Mouse (Mus musculus) forebrain, embryonic 13.5 days (tissue): ENCODE results near the gene Dnajc16. TPM values are rescaled to one million over a fixed set of nuclear protein-coding genes. Genes with fewer than 3 reads are reported as not detected.
A peak's percentile ranks its signal among the peaks of the same experiment; 100 is the strongest.

Source experiments
- ATAC-seq: fragments of 200-750 bp; cut with Nextera tagmentation; 2 replicates; pipeline ENCODE4 v1.8.0; 2017
- H3K27ac ChIP-seq: fragments of 300-500 bp; sonication (generic); 2 replicates; pipeline ENCODE4 v1.5.1; 2015; ENCODE audit warnings: inconsistent platforms, mild to moderate bottlenecking, moderate library complexity
- H3K27me3 ChIP-seq: fragments of 300-500 bp; sonication (generic); 2 replicates; pipeline ENCODE4 v1.6.1; 2015; ENCODE audit warnings: mild to moderate bottlenecking, inconsistent platforms
- H3K36me3 ChIP-seq: fragments of 300-500 bp; sonication (generic); 2 replicates; pipeline ENCODE4 v1.6.1; 2015; ENCODE audit warnings: mild to moderate bottlenecking, inconsistent platforms; ENCODE audit not compliant: poor library complexity, severe bottlenecking
- H3K4me1 ChIP-seq: fragments of 300-500 bp; sonication (generic); 2 replicates; pipeline ENCODE4 v1.6.1; 2015; ENCODE audit warnings: inconsistent platforms
- H3K4me2 ChIP-seq: fragments of 300-500 bp; sonication (generic); 2 replicates; pipeline ENCODE4 v1.6.1; 2015; ENCODE audit warnings: inconsistent platforms, mild to moderate bottlenecking, moderate library complexity
- H3K4me3 ChIP-seq: fragments of 300-500 bp; sonication (generic); 2 replicates; pipeline ENCODE4 v1.5.1; 2015; ENCODE audit warnings: mild to moderate bottlenecking, inconsistent platforms
- H3K9ac ChIP-seq: fragments of 300-500 bp; sonication (generic); 2 replicates; pipeline ENCODE4 v1.6.1; 2015; ENCODE audit warnings: mild to moderate bottlenecking, inconsistent platforms
- H3K9me3 ChIP-seq: fragments of 300-500 bp; sonication (generic); replicated peaks from 2 replicates; pipeline ENCODE4 v1.6.1; 2016; ENCODE audit warnings: inconsistent platforms
- WGBS: fragments of 180-500 bp; shearing (Covaris S2); methylation state at CpG from one replicate; pipeline ENCODE4 v1.1.7; 2015; 5-methylcytosine and 5-hydroxymethylcytosine counted together
- polyA plus RNA-seq: library from polyadenylated mRNA; unstranded; fragments of >200 nt; fragmentation: Nextera tagmentation; extraction: Ambion mirVana; gene quantifications from 2 replicates; pipeline ENCODE4 v1.2.1, GENCODE M21; 2015

The Dnajc16 gene
- polyA plus RNA-seq = 4.6 and 4.7 TPM in 2 replicates

GRCm38 (mm10) chr4:141790524-141790990 is at the start of gene Dnajc16:
Gene Dnajc16, minus strand, starts transcription at chr4:141790931.
- Histone ChIP-seq H3K36me3 (peaks cover 18% of the 10 kb centered on the region), H3K27ac (peak within 1 kb of the TSS; percentile 57), H3K4me2 (peak within 1 kb of the TSS; percentile 83), H3K9me3 (no peaks in the 10 kb centered on the region), H3K4me3 (peak within 1 kb of the TSS; percentile 95), H3K9ac (peak within 1 kb of the TSS; percentile 98), H3K4me1 (peaks cover 28% of the 10 kb centered on the region), H3K27me3 (no peaks in the 10 kb centered on the region)
- peak; percentile 95 for ATAC-seq
- WGBS = 1% methylated on average over 42 of the region's 42 CpGs

GRCm38 (mm10) chr4:141834536-141835095 is 43.9 kb upstream of the Dnajc16 start:
- no peaks in the 10 kb centered on the region for H3K9me3 ChIP-seq
- no peak for ATAC-seq
- no peak overlapping the region for H3K4me2 ChIP-seq
- H3K27ac ChIP-seq = no peak overlapping the region
- no peak overlapping the region for H3K4me3 ChIP-seq
- no peaks in the 10 kb centered on the region for H3K27me3 ChIP-seq
- H3K36me3 ChIP-seq = no peaks in the 10 kb centered on the region
- WGBS = 71% methylated on average over 5 of the region's 5 CpGs
- no peak overlapping the region for H3K9ac ChIP-seq
- H3K4me1 ChIP-seq = no peaks in the 10 kb centered on the region

GRCm38 (mm10) chr4:141833911-141834310 is 43.2 kb upstream of the Dnajc16 start:
- H3K4me2 ChIP-seq = no peak overlapping the region
- no peak overlapping the region for H3K9ac ChIP-seq
- no peaks in the 10 kb centered on the region for H3K36me3 ChIP-seq
- no peak overlapping the region for H3K27ac ChIP-seq
- ATAC-seq = no peak
- no peaks in the 10 kb centered on the region for H3K4me1 ChIP-seq
- WGBS = 48% methylated on average over 1 of the region's 1 CpGs
- H3K27me3 ChIP-seq = no peaks in the 10 kb centered on the region
- no peaks in the 10 kb centered on the region for H3K9me3 ChIP-seq
- no peak overlapping the region for H3K4me3 ChIP-seq

- no peak for ATAC-seq
- Histone ChIP-seq H3K27ac (no peak overlapping the region), H3K27me3 (no peaks in the 10 kb centered on the region), H3K4me1 (no peaks in the 10 kb centered on the region), H3K9me3 (no peaks in the 10 kb centered on the region), H3K4me3 (no peak overlapping the region), H3K4me2 (no peak overlapping the region), H3K36me3 (no peaks in the 10 kb centered on the region), H3K9ac (no peak overlapping the region)
- WGBS = 85% methylated on average over 7 of the region's 7 CpGs
Observed at GRCm38 (mm10) chr4:141831361-141831760, 40.6 kb upstream of the Dnajc16 start.

GRCm38 (mm10) chr4:141830381-141830780 is 39.6 kb upstream of the Dnajc16 start:
- 57% methylated on average over 11 of the region's 11 CpGs for WGBS
- ATAC-seq = no peak
- no peaks in the 10 kb centered on the region for H3K36me3 ChIP-seq
- no peak overlapping the region for H3K4me3 ChIP-seq
- no peak overlapping the region for H3K4me2 ChIP-seq
- no peaks in the 10 kb centered on the region for H3K4me1 ChIP-seq
- no peak overlapping the region for H3K9ac ChIP-seq
- no peaks in the 10 kb centered on the region for H3K9me3 ChIP-seq
- no peaks in the 10 kb centered on the region for H3K27me3 ChIP-seq
- no peak overlapping the region for H3K27ac ChIP-seq

- H3K27me3 ChIP-seq = no peaks in the 10 kb centered on the region
- WGBS = 72% methylated on average over 4 of the region's 4 CpGs
- H3K4me3 ChIP-seq = no peak overlapping the region
- ATAC-seq = no peak
- H3K36me3 ChIP-seq = no peaks in the 10 kb centered on the region
- H3K4me2 ChIP-seq = no peak overlapping the region
- H3K4me1 ChIP-seq = no peaks in the 10 kb centered on the region
- no peaks in the 10 kb centered on the region for H3K9me3 ChIP-seq
- no peak overlapping the region for H3K27ac ChIP-seq
- no peak overlapping the region for H3K9ac ChIP-seq
Observed at GRCm38 (mm10) chr4:141828177-141828576, 37.4 kb upstream of the Dnajc16 start.

- WGBS = 95% methylated on average over 2 of the region's 2 CpGs
- H3K4me3 ChIP-seq = no peak overlapping the region
- no peak overlapping the region for H3K4me2 ChIP-seq
- H3K9me3 ChIP-seq = no peaks in the 10 kb centered on the region
- H3K27me3 ChIP-seq = no peaks in the 10 kb centered on the region
- H3K36me3 ChIP-seq = no peaks in the 10 kb centered on the region
- H3K9ac ChIP-seq = no peak overlapping the region
- H3K27ac ChIP-seq = no peak overlapping the region
- no peaks in the 10 kb centered on the region for H3K4me1 ChIP-seq
- no peak for ATAC-seq
Observed at GRCm38 (mm10) chr4:141827401-141827800, 36.7 kb upstream of the Dnajc16 start.

GRCm38 (mm10) chr4:141826060-141826459 is 35.3 kb upstream of the Dnajc16 start, which contains the start of gene Cela2a:
Gene Cela2a, minus strand, starts transcription at chr4:141826160.
- WGBS = 67% methylated on average over 5 of the region's 5 CpGs
- no peaks in the 10 kb centered on the region for H3K9me3 ChIP-seq

GRCm38 (mm10) chr4:141822979-141823378 is 32.2 kb upstream of the Dnajc16 start:
- Histone ChIP-seq H3K36me3 (no peaks in the 10 kb centered on the region), H3K9ac (no peak overlapping the region), H3K27me3 (no peaks in the 10 kb centered on the region), H3K4me2 (no peak overlapping the region), H3K27ac (no peak overlapping the region), H3K4me1 (no peaks in the 10 kb centered on the region), H3K9me3 (no peaks in the 10 kb centered on the region), H3K4me3 (no peak overlapping the region)
- 65% methylated on average over 3 of the region's 3 CpGs for WGBS
- no peak for ATAC-seq

More at GRCm38 (mm10) chr4:141826060-141826459, 35.3 kb upstream of the Dnajc16 start, which contains the start of gene Cela2a:
- H3K4me2 ChIP-seq = no peak within 1 kb of the TSS
- no peak within 1 kb of the TSS for H3K4me3 ChIP-seq
- ATAC-seq = no peak
- H3K9ac ChIP-seq = no peak within 1 kb of the TSS
- no peaks in the 10 kb centered on the region for H3K27me3 ChIP-seq
- no peaks in the 10 kb centered on the region for H3K4me1 ChIP-seq
- no peak within 1 kb of the TSS for H3K27ac ChIP-seq
- no peaks in the 10 kb centered on the region for H3K36me3 ChIP-seq

- Histone ChIP-seq H3K4me1 (no peaks in the 10 kb centered on the region), H3K36me3 (no peaks in the 10 kb centered on the region), H3K9ac (no peak overlapping the region), H3K27ac (no peak overlapping the region), H3K27me3 (no peaks in the 10 kb centered on the region), H3K9me3 (no peaks in the 10 kb centered on the region), H3K4me3 (no peak overlapping the region), H3K4me2 (no peak overlapping the region)
- no peak for ATAC-seq
- WGBS = 78% methylated on average over 10 of the region's 10 CpGs
Observed at GRCm38 (mm10) chr4:141822089-141822488, 31.4 kb upstream of the Dnajc16 start.

GRCm38 (mm10) chr4:141821178-141821577 is 30.4 kb upstream of the Dnajc16 start:
- H3K4me2 ChIP-seq = no peak overlapping the region
- H3K27ac ChIP-seq = no peak overlapping the region
- peaks cover 1% of the 10 kb centered on the region; the same call in 1 of the 2 replicates for H3K36me3 ChIP-seq
- no peaks in the 10 kb centered on the region for H3K9me3 ChIP-seq
- no peaks in the 10 kb centered on the region for H3K4me1 ChIP-seq
- H3K9ac ChIP-seq = no peak overlapping the region
- H3K27me3 ChIP-seq = no peaks in the 10 kb centered on the region
- no peak overlapping the region for H3K4me3 ChIP-seq
- 83% methylated on average over 3 of the region's 3 CpGs for WGBS
- ATAC-seq = no peak

- H3K9ac ChIP-seq = no peak overlapping the region
- WGBS = 95% methylated on average over 7 of the region's 7 CpGs
Observed at GRCm38 (mm10) chr4:141819316-141819715, 28.6 kb upstream of the Dnajc16 start.

GRCm38 (mm10) chr4:141818861-141819260 is 28.1 kb upstream of the Dnajc16 start:
- no peak overlapping the region for H3K27ac ChIP-seq
- no peak overlapping the region for H3K4me2 ChIP-seq
- H3K4me1 ChIP-seq = no peaks in the 10 kb centered on the region
- H3K9me3 ChIP-seq = no peaks in the 10 kb centered on the region
- no peaks in the 10 kb centered on the region for H3K27me3 ChIP-seq
- H3K4me3 ChIP-seq = no peak overlapping the region
- peaks cover 20% of the 10 kb centered on the region; the same call in 1 of the 2 replicates for H3K36me3 ChIP-seq
- no peak for ATAC-seq
- no peak overlapping the region for H3K9ac ChIP-seq
- 88% methylated on average over 13 of the region's 13 CpGs for WGBS

More at GRCm38 (mm10) chr4:141819316-141819715, 28.6 kb upstream of the Dnajc16 start:
- no peaks in the 10 kb centered on the region for H3K27me3 ChIP-seq
- no peak overlapping the region for H3K4me2 ChIP-seq
- H3K27ac ChIP-seq = no peak overlapping the region
- no peaks in the 10 kb centered on the region for H3K9me3 ChIP-seq
- no peaks in the 10 kb centered on the region for H3K4me1 ChIP-seq
- H3K36me3 ChIP-seq = peaks cover 17% of the 10 kb centered on the region; the same call in 1 of the 2 replicates
- no peak for ATAC-seq
- H3K4me3 ChIP-seq = no peak overlapping the region
